Mouse (Mus musculus) liver, adult 2 months (tissue): ENCODE data around the gene Litaf. TPM values are rescaled to one million over a fixed set of nuclear protein-coding genes. Genes with fewer than 3 reads are reported as not detected.
"Not testable (repeated sequence)": the region's sequence is repeated elsewhere in the genome, so short reads cannot be mapped to it uniquely, and the experiment has no call there.

Experiments
- DNase-seq: peaks from one replicate; pipeline ENCODE4 v3.0.0-alpha.2; 2011; ENCODE audit warnings: low read depth, low spot score; ENCODE audit errors: extremely low read depth
- H3K27ac ChIP-seq: fragments of 200-500 bp; replicated peaks from 2 replicates; pipeline ENCODE4 v1.5.1; 2012; ENCODE audit warnings: low read depth, mild to moderate bottlenecking, control low read depth, inconsistent platforms, low read length; ENCODE audit not compliant: insufficient read depth
- H3K27me3 ChIP-seq: fragments of 200-500 bp; 2 replicates; pipeline ENCODE4 v1.6.1; 2012; ENCODE audit warnings: mild to moderate bottlenecking, moderate library complexity, low read length, inconsistent platforms; ENCODE audit not compliant: control insufficient read depth, insufficient read depth
- H3K36me3 ChIP-seq: fragments of 200-500 bp; 2 replicates; pipeline ENCODE4 v1.6.1; 2012; ENCODE audit warnings: low read length, inconsistent platforms; ENCODE audit not compliant: control insufficient read depth, insufficient read depth
- H3K4me1 ChIP-seq: fragments of 200-500 bp; 2 replicates; pipeline ENCODE4 v1.6.1; 2011; ENCODE audit warnings: low read length; ENCODE audit not compliant: control insufficient read depth, insufficient read depth
- H3K4me3 ChIP-seq: fragments of 200-500 bp; 2 replicates; pipeline ENCODE4 v1.5.1; 2011; ENCODE audit warnings: low read depth, mild to moderate bottlenecking, control low read depth, low read length, moderate library complexity; ENCODE audit not compliant: insufficient read depth
- H3K79me2 ChIP-seq: fragments of 200-500 bp; 2 replicates; pipeline ENCODE4 v1.6.1; 2012; ENCODE audit warnings: inconsistent platforms, mild to moderate bottlenecking, low read length, moderate library complexity; ENCODE audit not compliant: control insufficient read depth, insufficient read depth
- H3K9ac ChIP-seq: fragments of 200-500 bp; 2 replicates; pipeline ENCODE4 v1.6.1; 2012; ENCODE audit warnings: low read depth, mild to moderate bottlenecking, control low read depth, inconsistent platforms, low read length
- CTCF ChIP-seq: fragments of 200-500 bp; IDR thresholded peaks from 2 replicates; pipeline ENCODE4 v1.5.1; 2011; ENCODE audit warnings: low read depth, low read length, control low read depth
- POLR2A ChIP-seq: fragments of 200-500 bp; IDR thresholded peaks from 2 replicates; pipeline ENCODE4 v1.6.1; 2011; ENCODE audit warnings: low read length, control low read depth; ENCODE audit not compliant: insufficient read depth; ENCODE audit errors: extremely low read depth
- WGBS: fragments of 180-500 bp; shearing (Covaris S2); methylation state at CpG from one replicate; pipeline ENCODE4 v1.1.7; 2018; 5-methylcytosine and 5-hydroxymethylcytosine counted together
- polyA plus RNA-seq: library from polyadenylated mRNA; depleted of rRNA; stranded (reverse); fragments of >200 nt; gene quantifications from 2 replicates; pipeline ENCODE4 v1.2.3, GENCODE M21; 2012
- total RNA-seq: library from RNA; depleted of rRNA; stranded (reverse); fragments of >200 nt; gene quantifications from 2 replicates; pipeline ENCODE4 v1.2.3, GENCODE M21; 2014

Litaf gene
- total and polyA plus RNA-seq, 2 experiments, result 27.4 to 161 TPM

DNA sequence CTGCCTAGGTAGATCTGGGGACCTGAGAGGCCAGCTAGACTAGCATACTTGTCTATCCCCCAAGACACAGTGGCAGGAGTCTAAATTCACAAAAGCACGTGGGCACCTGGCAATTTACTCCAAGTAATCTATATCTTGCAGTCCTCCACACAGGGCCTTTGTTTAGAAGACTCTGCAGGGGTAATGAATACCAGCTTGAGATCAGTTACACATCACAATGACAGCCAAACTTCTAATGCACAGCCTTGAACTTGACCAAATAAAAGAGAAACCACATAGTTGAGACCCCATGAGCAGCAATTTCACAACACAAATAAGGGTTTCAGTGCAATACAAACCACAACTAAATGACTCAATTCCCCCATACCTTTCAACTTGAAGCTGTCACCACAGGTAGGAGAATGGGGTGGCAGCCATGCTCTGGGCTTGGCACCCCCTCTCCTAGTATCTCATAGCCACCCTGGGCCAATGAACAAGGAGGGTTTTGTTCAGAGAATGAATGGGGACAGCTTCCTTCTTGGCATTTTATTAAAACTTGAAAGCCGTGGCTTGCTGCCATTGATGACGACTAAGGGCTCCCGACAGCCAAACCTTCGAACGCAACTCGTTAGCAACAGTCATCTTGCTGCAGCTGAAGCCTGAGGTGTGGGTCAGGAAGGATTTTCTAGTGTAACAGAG lies 107.1 kb downstream of the Litaf start:
- no peak for DNase-seq
- WGBS, result 92% methylated on average over 7 of the region's 7 CpGs
- Histone ChIP-seq H3K9ac (no peak overlapping the region), H3K4me3 (no peak overlapping the region), H3K36me3 (peaks cover 43% of the 10 kb centered on the region), H3K4me1 (peaks cover 2% of the 10 kb centered on the region; the same call in 1 of the 2 replicates), H3K79me2 (no peaks in the 10 kb centered on the region), H3K27me3 (no peaks in the 10 kb centered on the region), H3K27ac (no peak overlapping the region)
- TF ChIP-seq POLR2A (no peak), CTCF (no peak)

DNA sequence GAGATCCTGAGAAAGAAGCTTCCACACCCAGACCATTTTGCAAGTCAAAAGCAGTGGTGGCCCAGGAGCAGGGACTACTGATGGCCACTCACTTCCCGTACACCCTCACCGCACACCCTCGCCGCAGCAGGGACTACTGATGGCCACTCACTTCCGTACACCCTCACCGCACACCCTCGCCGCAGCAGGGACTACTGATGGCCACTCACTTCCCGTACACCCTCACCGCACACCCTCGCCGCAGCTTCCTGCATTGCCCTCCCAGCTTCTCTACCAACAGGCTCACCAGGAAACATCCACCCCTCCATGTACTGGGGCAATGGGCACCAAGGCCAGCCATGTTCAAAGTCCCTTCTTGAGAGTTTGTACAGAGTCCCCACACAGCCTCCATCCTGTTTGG lies 107.7 kb downstream of the Litaf start:
- not testable (repeated sequence) for H3K27ac ChIP-seq, H3K4me1 ChIP-seq, DNase-seq, H3K9ac ChIP-seq, H3K27me3 ChIP-seq, H3K4me3 ChIP-seq, H3K79me2 ChIP-seq
- WGBS, result 88% methylated on average over 12 of the region's 12 CpGs
- H3K36me3 ChIP-seq, result peaks cover 40% of the 10 kb centered on the region

GRCm38 (mm10) chr16:10957794-10958193 lies 108.2 kb downstream of the Litaf start:
- TF ChIP-seq CTCF (no peak), POLR2A (no peak)
- 82% methylated on average over 3 of the region's 3 CpGs for WGBS
- DNase-seq, result no peak
- Histone ChIP-seq H3K4me3 (no peak overlapping the region), H3K36me3 (peaks cover 35% of the 10 kb centered on the region), H3K79me2 (no peaks in the 10 kb centered on the region), H3K27ac (no peak overlapping the region), H3K4me1 (peaks cover 8% of the 10 kb centered on the region), H3K9ac (no peak overlapping the region), H3K27me3 (no peaks in the 10 kb centered on the region)

- Histone ChIP-seq H3K4me1 (peaks cover 12% of the 10 kb centered on the region), H3K27ac (no peak overlapping the region), H3K27me3 (no peaks in the 10 kb centered on the region), H3K79me2 (no peaks in the 10 kb centered on the region), H3K4me3 (no peak overlapping the region), H3K36me3 (peaks cover 31% of the 10 kb centered on the region), H3K9ac (no peak overlapping the region)
- WGBS, result 86% methylated on average over 8 of the region's 8 CpGs
- no peak for DNase-seq
- TF ChIP-seq POLR2A (no peak), CTCF (no peak)
Observed at GRCm38 (mm10) chr16:10956938-10957685, 108.8 kb downstream of the Litaf start.

DNA sequence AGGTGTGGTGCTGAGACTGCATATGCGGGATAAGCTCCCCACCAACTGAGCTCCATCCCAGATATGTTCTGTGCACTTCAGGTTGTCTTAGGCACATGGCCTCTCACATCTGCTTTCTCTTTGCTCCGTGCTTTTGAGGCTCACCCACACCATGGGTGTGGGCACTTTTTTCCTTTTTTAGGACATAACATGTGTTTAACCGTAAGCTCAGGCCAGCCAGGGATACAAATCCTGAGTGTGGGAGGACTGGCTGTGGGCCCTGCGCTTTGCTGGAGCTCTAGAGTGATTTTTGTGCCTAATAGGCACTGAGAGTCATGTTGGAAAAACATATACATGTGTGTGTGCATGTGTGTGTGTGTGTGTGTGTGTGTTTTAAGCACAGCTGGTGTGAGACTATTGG lies 110.9 kb downstream of the Litaf start:
- Histone ChIP-seq H3K4me3 (no peak overlapping the region), H3K27ac (no peak overlapping the region)
- WGBS, result 89% methylated on average over 4 of the region's 4 CpGs

DNA sequence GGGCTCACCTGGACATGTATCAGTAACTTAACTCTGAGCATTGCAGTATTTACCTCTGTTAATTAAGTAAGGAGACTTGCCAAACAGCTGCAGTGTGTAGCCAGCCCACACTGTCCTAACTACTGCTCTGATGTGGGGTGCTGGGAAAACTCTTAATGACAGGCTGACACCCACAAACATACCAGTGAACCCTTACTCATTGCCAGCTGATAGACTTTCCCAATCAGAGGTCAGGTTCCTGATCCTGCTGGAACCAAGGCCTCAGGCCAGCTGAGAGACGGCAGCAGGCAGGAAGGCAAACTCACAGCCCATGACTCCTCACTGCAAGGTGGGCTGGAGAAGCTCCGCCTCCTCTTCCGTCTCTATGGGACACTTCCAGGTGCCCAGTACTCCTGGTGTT lies 113.1 kb downstream of the Litaf start:
- Histone ChIP-seq H3K4me1 (peaks cover 15% of the 10 kb centered on the region), H3K36me3 (no peaks in the 10 kb centered on the region), H3K27me3 (no peaks in the 10 kb centered on the region), H3K4me3 (no peak overlapping the region), H3K27ac (peak overlapping the region; percentile 45; the same call in 1 of the 2 replicates), H3K9ac (peak overlapping the region; percentile 23; the same call in 1 of the 2 replicates), H3K79me2 (no peaks in the 10 kb centered on the region)
- WGBS, result 50% methylated on average over 3 of the region's 3 CpGs
- TF ChIP-seq CTCF (no peak), POLR2A (no peak)
- peak; percentile 91 for DNase-seq

More for the DNA sequence above, 110.9 kb downstream of the Litaf start:
- no peak for DNase-seq
- H3K27me3 ChIP-seq, result no peaks in the 10 kb centered on the region
- no peak for TF ChIP-seq POLR2A
- TF ChIP-seq CTCF, result no peak
- H3K36me3 ChIP-seq, result peaks cover 13% of the 10 kb centered on the region
- H3K79me2 ChIP-seq, result no peaks in the 10 kb centered on the region
- peaks cover 15% of the 10 kb centered on the region for H3K4me1 ChIP-seq
- H3K9ac ChIP-seq, result no peak overlapping the region
